Comparison of ENCODE assay signal across 8 mouse cellular contexts in genomic region chr9:110683574-110684099, GRCm38 (mm10). TPM values are rescaled to one million over a fixed set of nuclear protein-coding genes. Genes with fewer than 3 reads are reported as not detected.
DNase-seq lines count a peak whose midpoint lies in the region; ATAC-seq and TF ChIP-seq lines count a peak whose summit lies in the region.

No protein-coding gene starts in this region.

- WGBS in heart, embryonic 12.5 days: 38% methylated on average over 4 of the region's 4 CpGs
- 25% methylated on average over 4 of the region's 4 CpGs for WGBS in heart, embryonic 16.5 days
- WGBS in midbrain, postnatal 0 days: 47% methylated on average over 4 of the region's 4 CpGs

- peaks cover 5% of the 10 kb centered on the region; the same call in 1 of the 2 replicates for H3K36me3 ChIP-seq in heart, embryonic 12.5 days
- 0 out of 2 replicates have a peak, but pooled peaks cover 2% of the 10 kb centered on the region for H3K36me3 ChIP-seq in heart, embryonic 16.5 days (ENCODE audit: control insufficient read depth, insufficient read depth)
- no peaks in the 10 kb centered on the region for H3K36me3 ChIP-seq in midbrain, postnatal 0 days (ENCODE audit: insufficient read depth, low read length)

- peak overlapping the region; percentile 50 for H3K4me2 ChIP-seq in heart, embryonic 12.5 days
- H3K4me2 ChIP-seq in heart, embryonic 16.5 days (ENCODE audit: low read depth, low read length): peak overlapping the region; percentile 56
- no peak overlapping the region for H3K4me2 ChIP-seq in midbrain, postnatal 0 days (ENCODE audit: low read depth, low read length, poor library complexity, severe bottlenecking)

- peak overlapping the region; percentile 55 for H3K9ac ChIP-seq in heart, embryonic 12.5 days
- peak overlapping the region; percentile 52 for H3K9ac ChIP-seq in heart, embryonic 16.5 days (ENCODE audit: low read length)
- H3K9ac ChIP-seq in midbrain, postnatal 0 days (replicated peaks; ENCODE audit: low read length, poor library complexity, severe bottlenecking): 0 out of 2 replicates have a peak overlapping the region, but pooled peaks have one; percentile 19

- no peak overlapping the region for H3K4me3 ChIP-seq in heart, embryonic 12.5 days
- H3K4me3 ChIP-seq in heart, embryonic 16.5 days (ENCODE audit: low read length): no peak overlapping the region
- H3K4me3 ChIP-seq in midbrain, postnatal 0 days (ENCODE audit: low read depth, low read length): no peak overlapping the region

- DNase-seq in heart, adult 18-20 months: no peak
- peak; percentile 79 to 94 for DNase-seq in kidney, postnatal 25 days
- no peak for DNase-seq in midbrain, postnatal 0 days (ENCODE audit: low spot score)
- no peak for DNase-seq in layer of hippocampus, adult 9-11 months
- DNase-seq in left cerebral cortex, postnatal 25 days (ENCODE audit: low spot score in 2 of 2): no peak

- ATAC-seq in heart, embryonic 12.5 days (ENCODE audit: insufficient number of reproducible peaks, low FRiP score): peak; percentile 18
- peak; percentile 84 for ATAC-seq in heart, embryonic 16.5 days (replicated peaks; ENCODE audit: extremely low read depth, insufficient read depth, low FRiP score)
- no peak for ATAC-seq in midbrain, postnatal 0 days (ENCODE audit: low FRiP score)
- no peak for ATAC-seq in CD4-positive, CD25-positive, alpha-beta regulatory T cell, adult 4 months

- intact Hi-C loops in left cerebral cortex, postnatal 25 days (cut with DNase I): no loop called here

- no peaks in the 10 kb centered on the region for H3K27me3 ChIP-seq in heart, embryonic 12.5 days (replicated peaks)
- no peaks in the 10 kb centered on the region for H3K27me3 ChIP-seq in heart, embryonic 16.5 days (ENCODE audit: control insufficient read depth, insufficient read depth, low read length)
- H3K27me3 ChIP-seq in midbrain, postnatal 0 days (ENCODE audit: insufficient read depth, low read length): no peaks in the 10 kb centered on the region

- peak overlapping the region; percentile 94 for H3K27ac ChIP-seq in heart, embryonic 12.5 days (ENCODE audit: poor library complexity, severe bottlenecking)
- H3K27ac ChIP-seq in heart, embryonic 16.5 days (ENCODE audit: low read length): peak overlapping the region; percentile 97
- no peak overlapping the region for H3K27ac ChIP-seq in midbrain, postnatal 0 days (ENCODE audit: low read depth, low read length)

- H3K9me3 ChIP-seq in heart, embryonic 12.5 days (replicated peaks): no peaks in the 10 kb centered on the region
- H3K9me3 ChIP-seq in heart, embryonic 16.5 days (replicated peaks; ENCODE audit: control insufficient read depth, low read length): no peaks in the 10 kb centered on the region
- no peaks in the 10 kb centered on the region for H3K9me3 ChIP-seq in midbrain, postnatal 0 days (ENCODE audit: low read length)

- no peak for TF ChIP-seq CTCF in midbrain, postnatal 0 days (IDR thresholded peaks at IDR 0.05)

- peaks cover 68% of the 10 kb centered on the region for H3K4me1 ChIP-seq in heart, embryonic 12.5 days (replicated peaks)
- H3K4me1 ChIP-seq in heart, embryonic 16.5 days (ENCODE audit: control insufficient read depth, insufficient read depth, low read length): peaks cover 68% of the 10 kb centered on the region
- peaks cover 15% of the 10 kb centered on the region; the same call in 1 of the 2 replicates for H3K4me1 ChIP-seq in midbrain, postnatal 0 days (ENCODE audit: insufficient read depth, low read length)

RNA-seq across cellular contexts. Expression of gene Ccdc12, which starts 27.3 kb away (rescaled TPM):
- polyA plus RNA-seq in heart, embryonic 12.5 days (2016; fragmentation: Nextera tagmentation; extraction: Ambion mirVana): 120 and 123 TPM in 2 replicates
- total RNA-seq in heart, adult 18-20 months (2021): 10 to 100 TPM; 57.3 to 61.5 TPM
- polyA plus RNA-seq in heart, embryonic 16.5 days (2015; fragmentation: Nextera tagmentation; extraction: Ambion mirVana): 139 and 147 TPM in 2 replicates
- total RNA-seq in midbrain, postnatal 0 days (2014; rRNA removed): 25.0 and 51.6 TPM in 2 replicates
- 102 and 106 TPM in 2 replicates for polyA plus RNA-seq in midbrain, postnatal 0 days (2015; fragmentation: Nextera tagmentation; extraction: Ambion mirVana)
- 100 to 1,000 TPM; 225 to 243 TPM for polyA plus RNA-seq in CD4-positive, CD25-positive, alpha-beta regulatory T cell, adult 4 months (2017; shearing (Covaris generic))
- total RNA-seq in left cerebral cortex, postnatal 25 days (2021): 10 to 100 TPM; 47.2 to 55.7 TPM

RNA-seq across cellular contexts. Expression of gene Nbeal2, which starts 29.7 kb away (rescaled TPM):
- 1.9 and 2.4 TPM in 2 replicates for polyA plus RNA-seq in heart, embryonic 12.5 days (2016; fragmentation: Nextera tagmentation; extraction: Ambion mirVana)
- total RNA-seq in heart, adult 18-20 months (2021): 1 to 10 TPM; 6.8 to 7.6 TPM
- 3.3 and 3.8 TPM in 2 replicates for polyA plus RNA-seq in heart, embryonic 16.5 days (2015; fragmentation: Nextera tagmentation; extraction: Ambion mirVana)
- total RNA-seq in midbrain, postnatal 0 days (2014; rRNA removed): 9.3 and 11.5 TPM in 2 replicates
- polyA plus RNA-seq in midbrain, postnatal 0 days (2015; fragmentation: Nextera tagmentation; extraction: Ambion mirVana): 3.9 and 4.0 TPM in 2 replicates
- 10 to 100 TPM; 20.1 to 20.5 TPM for polyA plus RNA-seq in CD4-positive, CD25-positive, alpha-beta regulatory T cell, adult 4 months (2017; shearing (Covaris generic))
- total RNA-seq in left cerebral cortex, postnatal 25 days (2021): 10 to 100 TPM in 1 of 2 experiments, 1 to 10 TPM in 1; 9.3 to 14.4 TPM

RNA-seq across cellular contexts. Expression of gene Myl3, which starts 58.0 kb away (rescaled TPM):
- 3,437 and 3,612 TPM in 2 replicates for polyA plus RNA-seq in heart, embryonic 12.5 days (2016; fragmentation: Nextera tagmentation; extraction: Ambion mirVana)
- total RNA-seq in heart, adult 18-20 months (2021): over 10,000 TPM; 10,039 to 12,689 TPM
- 4,391 and 5,295 TPM in 2 replicates for polyA plus RNA-seq in heart, embryonic 16.5 days (2015; fragmentation: Nextera tagmentation; extraction: Ambion mirVana)
- 0.66 TPM in 1 of 2 replicates, not detected in the other for total RNA-seq in midbrain, postnatal 0 days (2014; rRNA removed)
- 0.29 TPM in 1 of 2 replicates, not detected in the other for polyA plus RNA-seq in midbrain, postnatal 0 days (2015; fragmentation: Nextera tagmentation; extraction: Ambion mirVana)
- not detected for polyA plus RNA-seq in CD4-positive, CD25-positive, alpha-beta regulatory T cell, adult 4 months (2017; shearing (Covaris generic))
- total RNA-seq in left cerebral cortex, postnatal 25 days (2021): not detected

RNA-seq across cellular contexts. Expression of gene Nradd, which starts 59.4 kb away (rescaled TPM):
- polyA plus RNA-seq in heart, embryonic 12.5 days (2016; fragmentation: Nextera tagmentation; extraction: Ambion mirVana): 22.9 and 26.0 TPM in 2 replicates
- 1 to 10 TPM; 1.4 to 2.0 TPM for total RNA-seq in heart, adult 18-20 months (2021)
- polyA plus RNA-seq in heart, embryonic 16.5 days (2015; fragmentation: Nextera tagmentation; extraction: Ambion mirVana): 16.4 and 17.2 TPM in 2 replicates
- 20.9 and 23.2 TPM in 2 replicates for total RNA-seq in midbrain, postnatal 0 days (2014; rRNA removed)
- 17.4 and 20.6 TPM in 2 replicates for polyA plus RNA-seq in midbrain, postnatal 0 days (2015; fragmentation: Nextera tagmentation; extraction: Ambion mirVana)
- 1 to 10 TPM; 5.5 to 8.2 TPM for polyA plus RNA-seq in CD4-positive, CD25-positive, alpha-beta regulatory T cell, adult 4 months (2017; shearing (Covaris generic))
- total RNA-seq in left cerebral cortex, postnatal 25 days (2021): 1 to 10 TPM; 1.3 TPM

Comparison
In these comparisons a context has a peak if more than half of its experiments do, and no peak if none do; other contexts are left out.
1. ATAC-seq: peak in heart, embryonic 12.5 days (single experiment) and heart, embryonic 16.5 days (single experiment); none in midbrain, postnatal 0 days (single experiment) and CD4-positive, CD25-positive, alpha-beta regulatory T cell, adult 4 months (single experiment).
2. DNase-seq: peak in kidney, postnatal 25 days (2 of 2); none in heart, adult 18-20 months (0 of 2), midbrain, postnatal 0 days (single experiment), layer of hippocampus, adult 9-11 months (single experiment) and left cerebral cortex, postnatal 25 days (0 of 2).
3. RNA of gene Myl3, which starts 58.0 kb away (polyA plus RNA-seq): 4,391 to 5,295 TPM in heart, embryonic 16.5 days and 3,437 to 3,612 TPM in heart, embryonic 12.5 days; 0.29 TPM in midbrain, postnatal 0 days and not detected in CD4-positive, CD25-positive, alpha-beta regulatory T cell, adult 4 months; every median in the first group is over 1,000 times any median in the second.
4. Peak in every context shown above with its lines, with median percentiles within 50 percentile points of each other: H3K9ac ChIP-seq.